Mouse (Mus musculus) urinary bladder, postnatal 14 days (tissue): ENCODE results near the gene Zscan12.
A peak's percentile ranks its signal among the peaks of the same experiment; 100 is the strongest.

ENCODE experiments used
- DNase-seq: peaks from one replicate; pipeline ENCODE4 v3.0.0; 2021; ENCODE audit warnings: low spot score

Gene Zscan12

GRCm38 (mm10) chr13:21402287-21402846 lies 39.7 kb downstream of the Zscan12 start, which contains the start of gene Zkscan3:
Zkscan3 (minus strand) TSS chr13:21402755.
- peak; percentile 85 for DNase-seq

GRCm38 (mm10) chr13:21402848-21403247 lies 40.2 kb downstream of the Zscan12 start:
- DNase-seq, result no peak

- no peak for DNase-seq
Observed at GRCm38 (mm10) chr13:21407341-21407740, 44.7 kb downstream of the Zscan12 start.

GRCm38 (mm10) chr13:21407969-21408804 lies 45.6 kb downstream of the Zscan12 start:
- peak; percentile 83 for DNase-seq

- DNase-seq, result no peak
Observed at GRCm38 (mm10) chr13:21408805-21409459, 46.3 kb downstream of the Zscan12 start.

- DNase-seq, result peak; percentile 38
Observed at GRCm38 (mm10) chr13:21414231-21415212, 51.9 kb downstream of the Zscan12 start.

GRCm38 (mm10) chr13:21415266-21415665 lies 52.6 kb downstream of the Zscan12 start:
- DNase-seq, result no peak

GRCm38 (mm10) chr13:21415750-21416149 lies 53.1 kb downstream of the Zscan12 start:
- DNase-seq, result no peak

GRCm38 (mm10) chr13:21417298-21418010 lies 54.8 kb downstream of the Zscan12 start:
- DNase-seq, result no peak

- DNase-seq, result no peak
Observed at GRCm38 (mm10) chr13:21418865-21419264, 56.2 kb downstream of the Zscan12 start.
